Mouse (Mus musculus) heart, embryonic 12.5 days (tissue): ENCODE measurements around the gene Sys1. TPM values are rescaled to one million over a fixed set of nuclear protein-coding genes. Genes with fewer than 3 reads are reported as not detected.
A peak's percentile ranks its signal among the peaks of the same experiment; 100 is the strongest.

Source experiments
- ATAC-seq: fragments of 200-750 bp; cut with Nextera tagmentation; 2 replicates; pipeline ENCODE4 v1.8.0; 2017; ENCODE audit warnings: moderate TSS enrichment, moderate library complexity; ENCODE audit not compliant: insufficient number of reproducible peaks, low FRiP score
- H3K27ac ChIP-seq: fragments of 300-500 bp; sonication (generic); 2 replicates; pipeline ENCODE4 v1.5.1; 2016; ENCODE audit warnings: mild to moderate bottlenecking, moderate library complexity; ENCODE audit not compliant: poor library complexity, severe bottlenecking
- H3K27me3 ChIP-seq: fragments of 300-500 bp; sonication (generic); replicated peaks from 2 replicates; pipeline ENCODE4 v1.6.1; 2016; ENCODE audit warnings: mild to moderate bottlenecking, moderate library complexity
- H3K36me3 ChIP-seq: fragments of 300-500 bp; sonication (generic); 2 replicates; pipeline ENCODE4 v1.6.1; 2016; ENCODE audit warnings: mild to moderate bottlenecking, moderate library complexity
- H3K4me1 ChIP-seq: fragments of 300-500 bp; sonication (generic); replicated peaks from 2 replicates; pipeline ENCODE4 v1.6.1; 2016; ENCODE audit warnings: mild to moderate bottlenecking
- H3K4me2 ChIP-seq: fragments of 300-500 bp; sonication (generic); 2 replicates; pipeline ENCODE4 v1.6.1; 2016; ENCODE audit warnings: mild to moderate bottlenecking, moderate library complexity
- H3K4me3 ChIP-seq: fragments of 300-500 bp; sonication (generic); 2 replicates; pipeline ENCODE4 v1.5.1; 2016; ENCODE audit warnings: mild to moderate bottlenecking
- H3K9ac ChIP-seq: fragments of 300-500 bp; sonication (generic); 2 replicates; pipeline ENCODE4 v1.6.1; 2016; ENCODE audit warnings: mild to moderate bottlenecking, moderate library complexity
- H3K9me3 ChIP-seq: fragments of 300-500 bp; sonication (generic); replicated peaks from 2 replicates; pipeline ENCODE4 v1.6.1; 2016; ENCODE audit warnings: mild to moderate bottlenecking, moderate library complexity
- WGBS: fragments of 180-500 bp; shearing (Covaris S2); methylation state at CpG from one replicate; pipeline ENCODE4 v1.1.7; 2016; 5-methylcytosine and 5-hydroxymethylcytosine counted together
- polyA plus RNA-seq: library from polyadenylated mRNA; unstranded; fragments of >200 nt; fragmentation: Nextera tagmentation; extraction: Ambion mirVana; gene quantifications from 2 replicates; pipeline ENCODE4 v1.2.1, GENCODE M21; 2016

Sys1 gene
- 36.4 and 40.3 TPM in 2 replicates for polyA plus RNA-seq

DNA sequence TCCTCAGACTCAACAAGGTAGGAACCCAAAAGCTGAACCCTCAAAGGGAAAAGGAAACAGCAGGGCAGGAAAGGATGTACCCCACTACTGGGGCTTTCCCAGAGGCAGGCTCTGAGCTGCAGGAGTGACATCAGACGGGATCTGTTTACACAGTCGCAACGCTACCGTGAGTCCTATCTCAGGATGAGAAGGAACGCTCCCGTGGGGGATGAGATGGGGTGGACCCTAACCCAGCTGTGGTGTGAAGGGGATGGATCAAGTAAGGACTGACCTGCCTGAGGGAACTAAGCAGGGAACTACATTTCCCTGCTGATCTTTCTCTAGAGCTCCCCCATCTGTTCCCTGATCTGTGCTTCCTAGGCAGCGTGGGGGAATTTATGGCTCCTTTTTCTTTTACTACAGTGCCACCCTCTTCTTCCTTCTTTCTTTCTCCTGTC, at the start of gene Sys1:
TSS of gene Sys1 (plus strand) at position 101 of the 437 bp plus-strand sequence.
- ATAC-seq: no peak
- H3K4me3 ChIP-seq: peak within 1 kb of the TSS; percentile 10; the same call in 1 of the 2 replicates
- H3K4me1 ChIP-seq: peaks cover 50% of the 10 kb centered on the region
- peak within 1 kb of the TSS; percentile 40; the same call in 1 of the 2 replicates for H3K9ac ChIP-seq
- H3K27me3 ChIP-seq: no peaks in the 10 kb centered on the region
- peak within 1 kb of the TSS; percentile 46 for H3K4me2 ChIP-seq
- no peaks in the 10 kb centered on the region for H3K9me3 ChIP-seq
- H3K36me3 ChIP-seq: no peaks in the 10 kb centered on the region
- H3K27ac ChIP-seq: no peak within 1 kb of the TSS
- WGBS: 2% methylated on average over 7 of the region's 7 CpGs

DNA sequence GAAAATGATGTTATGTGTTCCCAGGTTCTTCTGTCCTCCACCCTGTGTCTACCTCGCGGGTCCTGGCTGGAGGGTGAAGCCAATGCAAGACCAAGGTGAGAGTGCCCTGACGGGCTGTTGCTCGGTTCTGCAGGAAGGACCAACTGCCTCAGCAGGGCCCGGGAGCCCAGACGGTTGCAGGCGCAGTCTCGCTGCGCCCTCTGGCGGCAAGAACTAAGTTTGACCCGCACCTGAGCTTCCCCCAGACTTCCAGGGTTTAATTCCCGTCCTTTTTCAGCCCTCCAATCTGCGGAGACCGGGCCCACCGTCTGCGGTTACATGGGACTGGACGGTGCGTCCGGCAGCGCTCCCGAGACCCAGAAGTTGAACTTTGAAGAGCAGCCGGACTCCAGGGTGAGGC, 49.1 kb upstream of the Sys1 start:
- WGBS: under 1% methylated on average over 22 of the region's 22 CpGs

DNA sequence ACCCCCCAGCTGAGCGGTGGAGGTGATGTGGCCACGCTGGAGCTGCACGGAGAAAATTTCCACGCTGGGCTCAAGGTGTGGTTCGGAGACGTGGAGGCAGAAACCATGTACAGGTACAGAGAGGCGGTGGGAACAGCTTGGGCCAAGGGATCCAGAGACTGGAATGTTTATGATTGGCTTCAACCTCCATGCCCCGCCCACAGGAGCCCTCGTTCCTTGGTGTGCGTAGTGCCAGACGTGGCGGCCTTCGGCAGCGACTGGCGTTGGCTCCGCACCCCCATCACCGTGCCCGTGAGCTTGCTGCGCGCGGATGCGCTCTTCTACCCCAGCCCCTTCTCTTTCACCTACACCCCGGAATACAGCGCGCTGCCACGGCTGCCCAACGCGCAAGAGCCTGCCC, 42.6 kb upstream of the Sys1 start:
- Histone ChIP-seq H3K4me3 (peak overlapping the region; percentile 25), H3K4me1 (peaks cover 14% of the 10 kb centered on the region; the same call in 1 of the 2 replicates), H3K27ac (no peak overlapping the region), H3K9ac (no peak overlapping the region), H3K4me2 (peak overlapping the region; percentile 64), H3K36me3 (no peaks in the 10 kb centered on the region), H3K9me3 (peaks cover 3% of the 10 kb centered on the region; the same call in 1 of the 2 replicates), H3K27me3 (peaks cover 57% of the 10 kb centered on the region)
- 17% methylated on average over 28 of the region's 28 CpGs for WGBS
- ATAC-seq: 0 out of 2 replicates have a peak, but pooled peaks have one; percentile 15

More for the DNA sequence above, 49.1 kb upstream of the Sys1 start:
- H3K27ac ChIP-seq: no peak overlapping the region
- no peak overlapping the region for H3K9ac ChIP-seq
- ATAC-seq: no peak
- H3K4me2 ChIP-seq: peak overlapping the region; percentile 44
- H3K9me3 ChIP-seq: no peaks in the 10 kb centered on the region
- H3K4me3 ChIP-seq: peak overlapping the region; percentile 12; the same call in 1 of the 2 replicates
- H3K36me3 ChIP-seq: no peaks in the 10 kb centered on the region
- H3K27me3 ChIP-seq: peaks cover 89% of the 10 kb centered on the region
- peaks cover 32% of the 10 kb centered on the region for H3K4me1 ChIP-seq

DNA sequence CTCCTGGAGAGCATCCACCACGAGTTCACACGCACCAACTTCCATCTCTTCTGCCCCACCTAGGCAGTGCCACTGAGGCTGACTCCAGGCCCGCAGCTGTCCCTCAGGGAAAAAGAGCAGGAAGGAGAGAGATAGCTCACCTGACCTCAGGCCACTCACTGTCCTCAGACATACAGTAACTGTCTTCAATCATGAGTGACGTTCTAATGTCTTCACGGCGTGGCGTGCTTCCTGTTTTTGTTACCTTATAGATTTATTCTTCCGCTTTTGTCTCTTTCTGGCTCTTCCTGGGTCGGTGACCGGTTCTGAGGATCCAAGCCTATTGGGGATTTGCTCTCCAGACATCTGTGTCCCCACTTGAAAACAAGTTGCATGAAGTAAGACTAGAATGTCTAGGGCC, 42.2 kb upstream of the Sys1 start:
- Histone ChIP-seq H3K4me2 (peak overlapping the region; percentile 64), H3K36me3 (no peaks in the 10 kb centered on the region), H3K4me3 (peak overlapping the region; percentile 25), H3K27ac (no peak overlapping the region), H3K27me3 (peaks cover 53% of the 10 kb centered on the region), H3K9ac (no peak overlapping the region), H3K4me1 (peaks cover 14% of the 10 kb centered on the region; the same call in 1 of the 2 replicates), H3K9me3 (peaks cover 3% of the 10 kb centered on the region; the same call in 1 of the 2 replicates)
- ATAC-seq: no peak
- WGBS: 60% methylated on average over 10 of the region's 10 CpGs

DNA sequence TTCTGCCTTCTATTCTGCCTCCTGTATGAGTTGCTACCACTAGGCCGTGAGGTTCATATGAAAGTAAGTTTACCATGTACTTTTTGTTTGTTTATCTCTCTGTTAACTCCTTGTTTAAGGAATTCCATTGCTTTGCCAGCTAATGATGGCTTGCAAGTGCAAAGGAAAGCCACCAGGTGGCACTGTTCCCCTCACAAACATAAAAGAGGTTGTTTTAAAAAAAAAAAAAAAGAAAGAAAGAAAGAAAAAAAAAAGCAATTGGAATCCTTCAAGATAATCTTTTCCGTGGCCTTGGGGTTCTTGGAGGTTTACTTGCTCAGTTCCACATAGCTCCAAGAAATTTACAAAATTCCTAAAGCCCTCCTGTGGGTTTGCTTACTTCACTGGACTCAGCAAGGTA, 39.6 kb upstream of the Sys1 start:
- H3K27me3 ChIP-seq: peaks cover 34% of the 10 kb centered on the region
- peaks cover 3% of the 10 kb centered on the region; the same call in 1 of the 2 replicates for H3K9me3 ChIP-seq
- no peak overlapping the region for H3K4me2 ChIP-seq
- ATAC-seq: no peak
- no peak overlapping the region for H3K4me3 ChIP-seq
- no peak overlapping the region for H3K9ac ChIP-seq
- 2% methylated on average over 2 of the region's 2 CpGs for WGBS
- H3K36me3 ChIP-seq: no peaks in the 10 kb centered on the region
- peaks cover 14% of the 10 kb centered on the region; the same call in 1 of the 2 replicates for H3K4me1 ChIP-seq
- no peak overlapping the region for H3K27ac ChIP-seq

DNA sequence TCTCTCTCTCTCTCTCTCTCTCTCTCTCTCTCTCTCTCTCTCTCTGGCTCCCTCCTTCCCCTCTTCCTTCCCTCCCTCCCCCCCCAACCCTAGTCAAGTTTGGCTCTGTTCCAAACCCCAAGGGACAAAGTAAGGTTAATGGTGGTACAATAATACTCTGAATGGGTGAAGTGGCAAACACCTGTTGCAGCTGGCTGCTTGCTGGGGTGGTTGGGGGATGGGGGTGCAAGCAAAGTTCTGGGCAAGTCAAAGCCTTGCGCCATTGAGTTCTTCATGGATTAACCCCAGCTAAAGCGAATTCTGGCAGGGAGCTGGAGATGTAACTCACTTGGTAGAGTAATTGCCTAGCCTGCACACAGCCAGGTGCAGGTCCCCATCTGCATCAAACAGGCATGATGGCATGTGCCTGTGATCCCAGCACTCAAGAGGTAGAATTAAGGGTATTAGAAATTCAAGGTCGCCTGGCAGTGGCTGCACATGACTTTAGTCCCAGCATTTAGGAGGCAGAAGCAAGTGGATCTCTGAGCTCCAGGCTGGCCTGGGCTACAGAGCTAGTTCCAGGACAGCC, 38.4 kb upstream of the Sys1 start:
- no peak overlapping the region for H3K4me3 ChIP-seq
- no peak for ATAC-seq
- WGBS: 35% methylated on average over 3 of the region's 3 CpGs
- H3K27ac ChIP-seq: no peak overlapping the region
- H3K36me3 ChIP-seq: peaks cover 4% of the 10 kb centered on the region; the same call in 1 of the 2 replicates
- no peak overlapping the region for H3K4me2 ChIP-seq
- H3K9ac ChIP-seq: no peak overlapping the region
- no peaks in the 10 kb centered on the region for H3K9me3 ChIP-seq
- peaks cover 23% of the 10 kb centered on the region for H3K27me3 ChIP-seq
- H3K4me1 ChIP-seq: peaks cover 18% of the 10 kb centered on the region; the same call in 1 of the 2 replicates

DNA sequence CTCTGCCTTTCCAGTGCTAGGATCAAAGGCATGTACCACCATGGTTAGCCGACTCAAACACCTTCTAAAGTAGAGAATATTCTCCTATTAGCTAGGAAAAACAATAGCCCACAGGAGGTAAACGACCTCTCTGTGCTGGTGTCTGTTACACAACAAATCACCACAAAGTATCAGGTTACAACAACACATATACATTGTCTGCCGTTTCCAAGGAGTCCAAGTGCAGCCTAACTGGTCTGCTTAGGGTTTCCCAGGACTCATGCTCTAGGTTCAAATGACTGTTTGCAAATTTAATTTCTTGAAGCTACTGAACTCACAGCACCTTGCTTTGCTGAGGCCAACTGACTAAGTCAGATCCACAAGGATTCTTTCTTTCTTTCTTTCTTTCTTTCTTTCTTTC, 37.3 kb upstream of the Sys1 start:
- ATAC-seq: no peak
- H3K4me3 ChIP-seq: no peak overlapping the region
- WGBS: 9% methylated on average over 3 of the region's 3 CpGs
- H3K9ac ChIP-seq: no peak overlapping the region
- H3K4me1 ChIP-seq: 0 out of 2 replicates have a peak, but pooled peaks cover 11% of the 10 kb centered on the region
- H3K36me3 ChIP-seq: peaks cover 13% of the 10 kb centered on the region
- peaks cover 12% of the 10 kb centered on the region for H3K27me3 ChIP-seq
- no peak overlapping the region for H3K27ac ChIP-seq
- no peaks in the 10 kb centered on the region; the same call in 1 of the 2 replicates for H3K9me3 ChIP-seq
- H3K4me2 ChIP-seq: no peak overlapping the region

DNA sequence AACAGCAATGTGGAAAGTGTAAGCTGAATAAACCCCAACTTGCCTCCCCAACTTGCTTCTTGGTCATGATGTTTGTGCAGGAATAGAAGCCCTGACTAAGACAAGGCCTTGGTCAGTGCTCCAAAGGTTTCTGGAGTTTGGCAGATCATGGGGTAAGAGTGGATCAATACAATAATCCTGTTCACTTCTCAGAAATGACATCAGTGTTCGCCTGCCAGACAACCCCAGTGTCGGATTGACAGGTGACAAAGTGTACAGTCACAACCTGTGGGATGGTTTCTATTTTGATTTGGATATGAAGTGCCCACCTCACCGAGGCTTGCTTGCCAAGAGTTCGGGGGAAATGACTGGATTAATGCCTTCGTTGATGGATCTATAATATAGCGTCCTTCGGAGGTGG, 35.5 kb upstream of the Sys1 start:
- ATAC-seq: no peak
- H3K9ac ChIP-seq: no peak overlapping the region

DNA sequence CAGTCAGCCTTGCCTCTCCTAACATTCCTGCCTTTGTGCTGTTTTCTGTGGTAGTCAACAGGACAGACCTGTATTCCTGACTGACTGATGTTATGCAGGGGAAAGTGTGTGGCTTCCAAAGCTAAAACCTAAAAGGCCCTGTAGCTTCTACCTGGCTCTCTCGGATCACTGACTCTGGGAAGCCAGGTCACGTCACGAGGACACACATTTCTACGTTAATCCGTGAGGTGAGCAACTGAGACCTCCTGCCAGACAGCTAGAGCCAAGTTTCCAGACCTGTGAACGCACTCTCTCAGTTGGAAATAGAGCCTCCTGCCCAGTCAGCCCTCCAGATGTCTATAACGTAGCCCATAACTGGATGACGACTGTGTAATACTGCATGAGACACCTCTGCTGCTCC, 34.8 kb upstream of the Sys1 start:
- H3K36me3 ChIP-seq: peaks cover 27% of the 10 kb centered on the region
- H3K4me1 ChIP-seq: peaks cover 14% of the 10 kb centered on the region; the same call in 1 of the 2 replicates
- WGBS: 84% methylated on average over 8 of the region's 8 CpGs
- no peak for ATAC-seq
- H3K4me2 ChIP-seq: no peak overlapping the region
- no peak overlapping the region for H3K4me3 ChIP-seq
- no peaks in the 10 kb centered on the region; the same call in 1 of the 2 replicates for H3K9me3 ChIP-seq
- H3K27me3 ChIP-seq: peaks cover 4% of the 10 kb centered on the region; the same call in 1 of the 2 replicates
- H3K27ac ChIP-seq: no peak overlapping the region
- H3K9ac ChIP-seq: no peak overlapping the region

More for the DNA sequence above, 35.5 kb upstream of the Sys1 start:
- H3K27ac ChIP-seq: no peak overlapping the region
- peaks cover 14% of the 10 kb centered on the region; the same call in 1 of the 2 replicates for H3K4me1 ChIP-seq
- peaks cover 20% of the 10 kb centered on the region for H3K36me3 ChIP-seq
- H3K4me2 ChIP-seq: no peak overlapping the region
- peaks cover 4% of the 10 kb centered on the region; the same call in 1 of the 2 replicates for H3K27me3 ChIP-seq
- WGBS: 82% methylated on average over 7 of the region's 7 CpGs
- H3K9me3 ChIP-seq: no peaks in the 10 kb centered on the region; the same call in 1 of the 2 replicates
- no peak overlapping the region for H3K4me3 ChIP-seq

DNA sequence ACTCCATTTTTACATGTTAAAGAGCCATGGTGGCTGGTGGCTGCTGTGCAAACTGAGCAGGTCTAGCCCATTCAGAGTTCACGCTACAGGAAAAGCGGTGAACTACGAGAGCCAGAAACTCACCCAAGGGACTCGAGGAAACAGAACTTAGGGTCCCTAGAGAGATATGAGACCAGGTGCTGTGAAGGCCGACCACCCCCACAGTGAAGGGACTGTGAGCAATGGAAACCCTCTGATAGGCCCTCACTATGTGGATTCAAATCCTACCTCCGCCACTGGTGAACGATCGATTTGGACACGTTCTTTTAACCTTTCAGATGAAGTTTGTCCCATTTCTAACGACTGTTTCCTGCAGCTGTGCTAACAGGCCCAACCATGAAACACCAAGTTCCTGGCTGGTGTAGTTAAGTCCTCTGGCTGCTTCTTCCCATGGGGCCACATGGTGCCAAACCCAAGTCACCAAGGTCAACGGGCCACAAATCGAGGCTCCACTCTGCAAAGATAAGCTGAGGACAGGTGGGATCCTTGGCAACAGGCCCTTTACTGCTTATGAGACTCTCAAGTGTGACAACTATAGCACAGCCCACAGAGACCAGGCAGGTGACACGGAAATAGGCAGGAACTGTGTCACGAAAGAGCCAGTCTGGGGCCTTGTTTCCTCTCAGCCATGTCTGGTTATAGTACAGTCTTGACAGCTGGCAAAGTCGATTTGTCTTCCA, 33.9 kb upstream of the Sys1 start:
- Histone ChIP-seq H3K9ac (no peak overlapping the region), H3K4me1 (peaks cover 14% of the 10 kb centered on the region; the same call in 1 of the 2 replicates), H3K4me2 (no peak overlapping the region), H3K27me3 (peaks cover 4% of the 10 kb centered on the region; the same call in 1 of the 2 replicates), H3K9me3 (no peaks in the 10 kb centered on the region; the same call in 1 of the 2 replicates), H3K36me3 (peaks cover 35% of the 10 kb centered on the region), H3K27ac (no peak overlapping the region), H3K4me3 (no peak overlapping the region)
- WGBS: 76% methylated on average over 15 of the region's 15 CpGs
- no peak for ATAC-seq

DNA sequence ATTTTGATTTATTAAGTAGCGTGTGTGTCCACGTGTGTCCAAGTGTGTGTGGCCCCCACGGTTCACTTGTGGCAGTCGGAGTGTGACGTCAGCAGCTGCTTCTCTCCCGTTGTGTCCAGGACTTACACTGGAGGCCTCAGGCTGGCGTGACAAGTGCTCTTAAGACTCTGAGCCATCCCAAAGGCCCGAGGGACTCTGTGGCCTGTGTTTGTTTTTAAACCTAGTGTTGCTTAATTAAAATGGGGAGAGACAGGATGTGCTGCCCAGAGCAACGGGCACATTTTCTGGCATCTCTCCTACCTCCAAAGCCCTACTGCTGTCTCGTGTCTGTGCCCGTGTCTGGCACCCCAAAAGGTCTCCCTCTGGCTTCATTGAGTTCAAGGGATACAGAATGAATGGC, 33.3 kb upstream of the Sys1 start:
- Histone ChIP-seq H3K4me3 (no peak overlapping the region), H3K27ac (no peak overlapping the region), H3K9ac (no peak overlapping the region), H3K9me3 (no peaks in the 10 kb centered on the region; the same call in 1 of the 2 replicates), H3K27me3 (peaks cover 2% of the 10 kb centered on the region; the same call in 1 of the 2 replicates), H3K4me2 (no peak overlapping the region), H3K4me1 (peaks cover 12% of the 10 kb centered on the region; the same call in 1 of the 2 replicates), H3K36me3 (peaks cover 41% of the 10 kb centered on the region)
- no peak for ATAC-seq
- WGBS: 84% methylated on average over 11 of the region's 11 CpGs
